Mouse (Mus musculus) cerebral cortex, adult 2 months (tissue): ENCODE measurements around the gene Acvrl1.

ENCODE experiments used
- WGBS: fragments of 180-500 bp; shearing (Covaris S2); methylation state at CpG from one replicate; pipeline ENCODE4 v1.1.7; 2018; 5-methylcytosine and 5-hydroxymethylcytosine counted together

Acvrl1 gene

DNA sequence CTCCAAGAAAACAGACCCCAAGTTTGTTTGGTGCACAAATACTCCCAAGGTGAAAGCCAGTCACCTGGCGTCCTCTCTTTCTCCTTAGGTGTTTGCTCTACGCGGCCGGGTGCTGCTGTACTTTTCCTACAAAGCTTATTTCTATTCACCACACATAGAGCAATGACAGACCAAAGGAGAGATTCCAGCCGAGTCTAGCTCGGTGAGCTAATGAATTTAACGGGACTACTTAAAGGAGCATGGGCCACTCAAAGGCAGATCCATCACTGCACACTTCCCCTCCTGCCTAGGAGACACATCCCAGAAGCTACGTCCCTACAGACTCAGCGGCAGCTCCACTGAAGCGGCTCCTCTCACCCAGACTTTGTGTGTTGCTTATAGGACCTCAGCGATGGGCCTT is 39.2 kb downstream of the Acvrl1 start:
- WGBS: 78% methylated on average over 11 of the region's 11 CpGs

- 94% methylated on average over 5 of the region's 5 CpGs for WGBS
Observed at GRCm38 (mm10) chr15:101169910-101170309, 41.6 kb downstream of the Acvrl1 start.

GRCm38 (mm10) chr15:101170413-101170980 is 42.2 kb downstream of the Acvrl1 start:
- WGBS: 92% methylated on average over 10 of the region's 10 CpGs

- WGBS: 78% methylated on average over 4 of the region's 4 CpGs
Observed at GRCm38 (mm10) chr15:101171272-101171671, 43.0 kb downstream of the Acvrl1 start.

- WGBS: 90% methylated on average over 2 of the region's 2 CpGs
Observed at GRCm38 (mm10) chr15:101172016-101172415, 43.7 kb downstream of the Acvrl1 start.

DNA sequence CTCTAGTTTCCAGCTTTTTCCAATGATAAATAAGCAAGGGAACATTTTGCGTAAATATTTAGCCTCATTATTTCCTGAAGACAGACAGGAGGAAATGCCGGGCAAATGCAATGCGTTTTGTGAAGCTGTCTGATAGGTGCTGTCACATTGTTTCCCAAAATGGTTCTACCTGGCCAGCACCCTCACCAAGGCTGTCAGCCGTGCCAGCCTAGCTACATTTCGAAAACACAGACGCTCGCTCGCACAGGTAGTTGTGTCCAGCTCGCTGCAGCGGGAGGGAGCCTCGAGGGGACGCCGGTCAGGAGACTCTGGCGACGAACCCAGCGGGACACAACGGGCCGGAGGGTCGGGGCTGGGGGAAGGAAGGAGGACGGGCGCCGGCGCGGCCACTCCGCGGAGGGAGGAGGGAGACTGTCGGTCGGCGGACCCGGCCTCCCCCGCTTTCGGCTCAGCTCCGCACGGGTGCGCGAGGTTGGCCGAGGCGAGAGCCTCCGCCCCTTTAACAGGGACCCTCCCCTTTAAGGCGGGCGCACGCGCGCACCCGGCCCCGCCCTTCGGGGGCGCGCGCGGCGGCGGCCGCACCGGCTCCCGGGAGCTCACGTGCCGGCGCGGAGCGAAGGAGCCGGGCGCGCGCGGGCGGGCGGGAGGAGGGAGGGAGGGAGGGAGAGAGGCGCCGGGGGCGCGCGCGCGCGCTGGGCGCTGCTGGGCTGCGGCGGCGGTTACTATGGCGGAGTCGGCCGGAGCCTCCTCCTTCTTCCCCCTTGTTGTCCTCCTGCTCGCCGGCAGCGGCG is 45.3 kb downstream of the Acvrl1 start, which contains the start of gene Acvr1b:
Gene Acvr1b (plus strand): TSS at position 647 of the 791 bp plus-strand sequence.
- under 1% methylated on average over 43 of the region's 87 CpGs for WGBS

GRCm38 (mm10) chr15:101174294-101175130 is 46.2 kb downstream of the Acvrl1 start:
- WGBS: 3% methylated on average over 41 of the region's 46 CpGs

GRCm38 (mm10) chr15:101175131-101175460 is 46.8 kb downstream of the Acvrl1 start:
- 9% methylated on average over 5 of the region's 5 CpGs for WGBS

GRCm38 (mm10) chr15:101175613-101176283 is 47.4 kb downstream of the Acvrl1 start:
- WGBS: 15% methylated on average over 17 of the region's 17 CpGs

GRCm38 (mm10) chr15:101176284-101176680 is 48.0 kb downstream of the Acvrl1 start:
- WGBS: 22% methylated on average over 3 of the region's 3 CpGs

DNA sequence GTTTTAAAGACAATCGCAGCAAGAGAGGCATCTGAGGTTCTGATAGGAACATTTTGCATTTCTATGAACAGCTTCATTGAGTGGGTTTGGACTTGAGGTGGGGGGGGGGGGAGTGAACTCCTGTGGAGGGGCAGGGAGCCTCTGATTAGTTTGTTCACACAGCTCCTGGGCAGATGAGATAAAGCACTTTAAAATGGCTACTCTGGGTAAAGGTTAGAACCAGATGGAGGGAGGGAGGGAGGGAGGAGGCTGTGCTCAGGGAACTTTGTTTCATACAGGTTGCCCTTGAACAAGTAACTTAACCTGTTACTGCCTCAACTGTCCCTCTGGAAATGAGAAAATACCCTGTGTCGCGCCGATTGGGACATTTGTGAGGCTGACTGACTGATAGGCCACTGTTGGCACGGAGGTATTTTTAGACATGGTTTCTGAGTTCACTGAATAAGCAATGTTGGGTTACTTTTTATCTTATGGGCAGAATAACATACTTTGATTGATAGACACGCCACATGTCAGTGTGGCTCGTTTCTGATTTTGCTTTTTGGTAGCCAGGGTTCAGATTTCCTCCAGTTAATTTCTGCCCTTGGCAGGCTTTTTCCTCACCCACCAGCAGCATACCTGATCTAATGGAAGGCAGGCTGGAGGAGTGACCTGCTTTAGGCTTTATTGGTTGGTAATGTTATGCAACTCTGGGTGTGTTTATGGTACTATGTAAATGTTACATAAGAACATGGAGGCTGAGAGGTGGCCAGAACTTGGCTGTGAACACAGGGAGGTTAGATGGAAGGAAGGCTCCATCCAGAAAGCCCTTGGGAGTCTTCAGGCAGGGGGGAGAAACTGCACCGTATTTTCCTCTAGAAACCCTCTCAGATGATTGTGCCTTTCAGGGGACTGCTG is 48.7 kb downstream of the Acvrl1 start:
- 46% methylated on average over 8 of the region's 8 CpGs for WGBS

GRCm38 (mm10) chr15:101180363-101181105 is 52.2 kb downstream of the Acvrl1 start:
- WGBS: 69% methylated on average over 15 of the region's 15 CpGs

DNA sequence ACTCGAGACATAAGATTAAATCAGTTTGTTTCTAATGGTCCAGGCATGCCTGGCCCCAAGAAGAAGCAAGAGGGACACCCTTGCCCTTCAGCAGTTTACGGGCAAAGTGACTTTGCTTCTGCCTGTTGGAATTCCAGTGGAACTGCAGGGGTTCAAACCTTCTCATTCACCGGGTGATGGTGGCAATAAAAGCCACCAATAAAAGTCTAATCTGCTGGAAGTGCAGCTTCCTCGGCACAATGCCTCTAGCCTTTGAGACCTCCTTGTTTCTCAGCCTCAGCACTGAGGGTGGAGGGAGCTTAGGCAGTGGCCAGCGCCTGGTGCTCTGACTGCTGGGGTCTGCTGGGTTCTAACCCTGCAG is 52.8 kb downstream of the Acvrl1 start:
- WGBS: 62% methylated on average over 5 of the region's 5 CpGs

- WGBS: 53% methylated on average over 4 of the region's 4 CpGs
Observed at GRCm38 (mm10) chr15:101181500-101181899, 53.2 kb downstream of the Acvrl1 start.

- WGBS: 35% methylated on average over 5 of the region's 5 CpGs
Observed at GRCm38 (mm10) chr15:101182676-101183075, 54.4 kb downstream of the Acvrl1 start.

DNA sequence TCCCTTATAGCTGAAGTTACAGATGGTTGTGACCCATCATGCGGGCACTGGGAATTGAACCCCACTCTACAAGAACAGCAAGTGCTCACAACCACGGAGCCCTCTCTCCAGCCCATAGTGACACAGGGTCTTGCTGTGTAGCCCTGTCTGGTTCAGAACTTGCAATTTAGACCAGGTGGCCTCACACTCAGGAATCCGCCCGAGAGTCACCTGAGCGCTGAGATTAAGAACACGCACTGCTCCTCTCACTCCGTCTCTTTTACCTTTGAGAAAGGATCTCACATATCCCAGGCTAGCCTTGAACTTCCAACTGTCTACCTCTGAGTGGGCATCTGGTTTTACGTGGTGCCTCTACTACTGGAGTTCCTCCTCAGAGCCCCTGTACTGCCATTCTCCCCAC is 56.0 kb downstream of the Acvrl1 start:
- 96% methylated on average over 8 of the region's 8 CpGs for WGBS

DNA sequence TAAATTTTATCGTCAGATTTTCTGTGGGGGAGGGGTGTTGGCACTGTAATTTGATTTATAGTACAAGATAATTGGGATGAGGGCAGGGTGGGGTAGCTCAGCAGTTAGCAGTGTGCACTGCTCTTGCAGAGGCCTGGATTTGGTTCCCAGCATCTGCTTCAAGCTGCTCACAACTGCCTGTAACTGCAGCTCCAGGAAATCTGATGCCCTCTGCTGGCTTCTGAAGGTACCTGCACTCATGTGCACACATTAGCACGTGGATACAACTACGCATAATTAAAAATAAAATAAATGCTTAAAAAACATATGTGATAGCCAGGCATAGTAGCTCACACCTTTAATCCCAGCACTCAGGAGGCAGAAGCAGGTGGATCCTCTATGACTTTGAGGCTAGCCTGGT is 57.2 kb downstream of the Acvrl1 start:
- WGBS: 91% methylated on average over 3 of the region's 3 CpGs

DNA sequence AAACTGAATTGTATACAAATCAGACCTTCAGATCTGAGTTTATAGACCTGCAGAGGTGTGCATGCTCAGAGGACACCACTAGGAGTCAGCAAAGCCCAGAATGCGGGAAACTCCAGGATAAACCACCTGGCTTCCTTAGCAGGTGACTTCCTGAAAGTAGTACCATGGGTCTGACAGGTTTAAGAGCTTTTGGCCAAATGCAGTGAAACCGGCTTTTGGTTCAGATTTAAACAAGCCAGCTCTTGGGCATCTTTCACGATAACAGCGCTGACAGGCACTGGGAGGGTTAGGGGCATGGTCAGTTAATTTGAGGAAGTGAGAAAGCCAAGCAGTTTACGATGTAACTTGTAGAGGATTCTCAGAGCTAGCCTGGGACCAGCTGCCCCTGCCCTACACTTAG is 59.6 kb downstream of the Acvrl1 start:
- WGBS: 84% methylated on average over 5 of the region's 5 CpGs

GRCm38 (mm10) chr15:101189981-101190761 is 61.8 kb downstream of the Acvrl1 start:
- WGBS: 63% methylated on average over 10 of the region's 10 CpGs

DNA sequence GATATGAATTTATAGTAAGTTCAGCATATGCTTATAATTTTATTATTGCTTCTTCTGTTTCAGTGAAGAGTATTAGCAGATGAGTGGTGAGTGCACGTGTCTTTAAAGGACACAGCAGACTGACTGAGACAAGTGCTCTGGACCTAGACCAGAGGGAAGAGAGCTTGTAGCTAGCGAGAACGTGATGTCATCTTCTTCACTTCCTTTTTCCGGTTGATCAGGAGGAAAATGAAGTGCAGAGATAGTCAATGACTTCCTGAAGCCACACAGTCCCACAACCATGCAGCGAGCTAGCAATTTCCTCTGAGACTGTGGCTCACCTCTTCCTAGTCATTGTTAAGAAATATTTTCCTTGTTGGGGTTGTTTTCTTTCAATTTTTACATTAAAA is 62.4 kb downstream of the Acvrl1 start:
- WGBS: 47% methylated on average over 5 of the region's 5 CpGs
